Mouse (Mus musculus) left cerebral cortex, adult 2 months (tissue): ENCODE measurements at regions not wholly inside any gene's neighbourhood (a gene's known extent, or its start where the extent isn't known, plus 50 kb on each side); places are given as distances from the start of the nearest gene placed in this dataset.

ENCODE experiments used
- DNase-seq, 2 experiments: peaks; one replicate each; pipeline ENCODE4 v3.0.0; 2021 to 2022; ENCODE audit warnings: low spot score in 2 of 2, mixed read lengths in 1 of 2; ENCODE audit errors: extremely low spot score in 1 of 2
- H3K27ac ChIP-seq: fragments of 200-600 bp; 2 replicates; pipeline ENCODE4 v1.8.1; 2022
- H3K4me3 ChIP-seq: fragments of 200-600 bp; 2 replicates; pipeline ENCODE4 v1.8.1; 2022
- CTCF ChIP-seq: fragments of 200-600 bp; IDR thresholded peaks from 2 replicates; pipeline ENCODE4 v1.8.1; 2022; ENCODE audit warnings: antibody characterized with exemption, mild to moderate bottlenecking, moderate library complexity
- intact Hi-C: fragments of 180-260 bp; cut with DNase I; formaldehyde crosslinking; loops from one replicate; pipeline ENCODE4 v1.15.1; 2025

- H3K27ac ChIP-seq = no peak overlapping the region
Measured at GRCm38 (mm10) chr2:147789268-147789667, 257.5 kb downstream of the Foxa2 start.

GRCm38 (mm10) chr2:147788001-147788400 lies 258.8 kb downstream of the Foxa2 start:
- H3K27ac ChIP-seq = no peak overlapping the region
- intact Hi-C loops = no loop called here
- H3K4me3 ChIP-seq = no peak overlapping the region
- DNase-seq = no peak
- peak; percentile 38 for TF ChIP-seq CTCF

More at GRCm38 (mm10) chr2:147789268-147789667, 257.5 kb downstream of the Foxa2 start:
- TF ChIP-seq CTCF = peak; percentile 84
- peak; percentile 62 to 79 for DNase-seq
- no peak overlapping the region for H3K4me3 ChIP-seq
- intact Hi-C loops = loop anchor here (1.0 kb wide), 1 partner anchor 412 kb away; no protein-coding TSS in a partner anchor

GRCm38 (mm10) chr2:147782496-147782895 lies 264.3 kb downstream of the Foxa2 start:
- H3K4me3 ChIP-seq = no peak overlapping the region
- TF ChIP-seq CTCF = no peak
- intact Hi-C loops = no loop called here
- no peak for DNase-seq
- H3K27ac ChIP-seq = no peak overlapping the region

- DNase-seq = no peak
- no peak for TF ChIP-seq CTCF
- intact Hi-C loops = no loop called here
- H3K4me3 ChIP-seq = no peak overlapping the region
- H3K27ac ChIP-seq = no peak overlapping the region
Measured at GRCm38 (mm10) chr2:147776316-147776715, 270.5 kb downstream of the Foxa2 start.

GRCm38 (mm10) chr2:147772579-147772978 lies 274.2 kb downstream of the Foxa2 start:
- intact Hi-C loops = no loop called here

GRCm38 (mm10) chr2:147753089-147753488 lies 293.7 kb downstream of the Foxa2 start:
- no peak overlapping the region for H3K4me3 ChIP-seq
- no peak overlapping the region for H3K27ac ChIP-seq
- no peak for TF ChIP-seq CTCF
- intact Hi-C loops = no loop called here
- DNase-seq = no peak

More at GRCm38 (mm10) chr2:147772579-147772978, 274.2 kb downstream of the Foxa2 start:
- H3K27ac ChIP-seq = no peak overlapping the region
- H3K4me3 ChIP-seq = no peak overlapping the region
- TF ChIP-seq CTCF = no peak
- DNase-seq = no peak

- Histone ChIP-seq H3K4me3 (no peak overlapping the region), H3K27ac (no peak overlapping the region)
- intact Hi-C loops = no loop called here
- no peak for TF ChIP-seq CTCF
- DNase-seq = no peak
Measured at GRCm38 (mm10) chr2:147751831-147752230, 294.9 kb downstream of the Foxa2 start.

GRCm38 (mm10) chr2:147748006-147748405 lies 298.8 kb downstream of the Foxa2 start:
- intact Hi-C loops = no loop called here
- no peak for DNase-seq
- Histone ChIP-seq H3K4me3 (no peak overlapping the region), H3K27ac (no peak overlapping the region)
- no peak for TF ChIP-seq CTCF

GRCm38 (mm10) chr2:147743908-147744307 lies 302.9 kb downstream of the Foxa2 start:
- no peak overlapping the region for H3K27ac ChIP-seq
- DNase-seq = no peak
- no peak overlapping the region for H3K4me3 ChIP-seq
- intact Hi-C loops = no loop called here
- no peak for TF ChIP-seq CTCF

- Histone ChIP-seq H3K4me3 (no peak overlapping the region), H3K27ac (no peak overlapping the region)
- TF ChIP-seq CTCF = peak; percentile 91
- DNase-seq = peak; percentile 24 to 36
- intact Hi-C loops = loop anchor here (2.0 to 5.0 kb wide), 2 partner anchors 306 to 360 kb away; no protein-coding TSS in a partner anchor
Measured at GRCm38 (mm10) chr2:147738307-147738872, 308.4 kb downstream of the Foxa2 start.

- DNase-seq = no peak
- Histone ChIP-seq H3K27ac (no peak overlapping the region), H3K4me3 (no peak overlapping the region)
- intact Hi-C loops = no loop called here
- TF ChIP-seq CTCF = no peak
Measured at GRCm38 (mm10) chr2:147727396-147727795, 319.4 kb downstream of the Foxa2 start.

GRCm38 (mm10) chr2:147718936-147719335 lies 327.8 kb downstream of the Foxa2 start:
- Histone ChIP-seq H3K27ac (no peak overlapping the region), H3K4me3 (no peak overlapping the region)
- DNase-seq = no peak
- no peak for TF ChIP-seq CTCF
- intact Hi-C loops = no loop called here

- no peak for DNase-seq
- TF ChIP-seq CTCF = no peak
- no peak overlapping the region for H3K4me3 ChIP-seq
- H3K27ac ChIP-seq = no peak overlapping the region
- intact Hi-C loops = no loop called here
Measured at GRCm38 (mm10) chr2:147717484-147717947, 329.3 kb downstream of the Foxa2 start.
